9 mouse cellular contexts compared by ENCODE assay signal in the genomic region with DNA sequence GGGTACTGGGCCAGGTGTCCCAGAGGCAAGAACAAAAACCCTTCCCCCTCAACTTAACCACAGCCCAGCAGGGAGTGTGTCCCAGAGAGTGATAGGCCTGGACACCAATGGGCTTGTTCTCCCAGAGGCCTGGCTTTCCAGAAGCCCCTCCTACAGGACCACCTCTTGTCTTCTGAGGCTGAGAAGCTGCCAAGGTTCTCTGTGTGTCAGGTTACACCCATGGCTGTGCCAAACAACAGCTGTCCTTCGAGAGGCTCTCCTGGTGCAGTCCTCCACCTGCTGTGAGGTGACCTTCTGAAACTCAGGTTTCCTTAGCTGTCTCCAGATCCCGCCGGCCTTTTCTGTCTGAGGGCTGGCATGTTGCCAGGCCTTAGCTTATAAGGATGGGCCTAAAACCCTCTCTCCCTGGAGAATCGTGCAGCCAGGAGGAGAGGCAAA. TPM values are rescaled to one million over a fixed set of nuclear protein-coding genes. Genes with fewer than 3 reads are reported as not detected.
DNase-seq lines count a peak whose midpoint lies in the region; ATAC-seq and TF ChIP-seq lines count a peak whose summit lies in the region.
"Had no signal": no experiment of that assay in that cellular context is flagged by ENCODE, and none has a peak within 500 bp of the region (broad histone marks: within the 10 kb centered on the region; RNA-seq: fewer than 3 reads in every experiment).

No protein-coding gene starts in this region.

- no peaks in the 10 kb centered on the region for H3K36me3 ChIP-seq in embryonic facial prominence, embryonic 12.5 days
- no peaks in the 10 kb centered on the region for H3K36me3 ChIP-seq in hindbrain, embryonic 15.5 days
- no peaks in the 10 kb centered on the region for H3K36me3 ChIP-seq in lung, embryonic 15.5 days
- no peaks in the 10 kb centered on the region for H3K36me3 ChIP-seq in liver, postnatal 0 days (replicated peaks; ENCODE audit: insufficient read depth, low read length)
- H3K36me3 ChIP-seq: liver, embryonic 13.5 days had no signal

- no peak overlapping the region for H3K4me3 ChIP-seq in embryonic facial prominence, embryonic 12.5 days
- no peak overlapping the region for H3K4me3 ChIP-seq in hindbrain, embryonic 15.5 days
- H3K4me3 ChIP-seq in lung, embryonic 15.5 days, result no peak overlapping the region
- H3K4me3 ChIP-seq in liver, postnatal 0 days (ENCODE audit: low read depth, low read length), result no peak overlapping the region
- H3K4me3 ChIP-seq: liver, embryonic 13.5 days had no signal

- H3K4me1 ChIP-seq in embryonic facial prominence, embryonic 12.5 days, result peaks cover 9% of the 10 kb centered on the region; the same call in 1 of the 2 replicates
- H3K4me1 ChIP-seq in hindbrain, embryonic 15.5 days (replicated peaks), result no peaks in the 10 kb centered on the region
- peaks cover 5% of the 10 kb centered on the region for H3K4me1 ChIP-seq in lung, embryonic 15.5 days
- no peaks in the 10 kb centered on the region for H3K4me1 ChIP-seq in liver, postnatal 0 days (ENCODE audit: insufficient read depth)
- H3K4me1 ChIP-seq: liver, embryonic 13.5 days had no signal

- TF ChIP-seq EP300 in liver, postnatal 0 days (IDR thresholded peaks at IDR 0.05; ENCODE audit: low read depth), result no peak

- ATAC-seq in embryonic facial prominence, embryonic 12.5 days (ENCODE audit: insufficient number of reproducible peaks, insufficient read depth, low FRiP score, low TSS enrichment), result peak; percentile 89
- ATAC-seq in hindbrain, embryonic 15.5 days (ENCODE audit: low FRiP score, low read depth), result peak; percentile 75
- peak; percentile 61 for ATAC-seq in lung, embryonic 15.5 days (ENCODE audit: borderline replicate concordance, extremely low read depth, low FRiP score, low TSS enrichment)
- no peak for ATAC-seq in liver, postnatal 0 days

- 4% methylated on average over 4 of the region's 4 CpGs for WGBS in embryonic facial prominence, embryonic 12.5 days
- 4% methylated on average over 4 of the region's 4 CpGs for WGBS in hindbrain, embryonic 15.5 days
- 3% methylated on average over 4 of the region's 4 CpGs for WGBS in lung, embryonic 15.5 days
- 21% methylated on average over 4 of the region's 4 CpGs for WGBS in liver, postnatal 0 days (ENCODE audit: insufficient replicate concordance)

- H3K4me2 ChIP-seq in embryonic facial prominence, embryonic 12.5 days (replicated peaks), result no peak overlapping the region
- no peak overlapping the region for H3K4me2 ChIP-seq in hindbrain, embryonic 15.5 days
- peak overlapping the region; percentile 35; the same call in 1 of the 2 replicates for H3K4me2 ChIP-seq in lung, embryonic 15.5 days
- no peak overlapping the region for H3K4me2 ChIP-seq in liver, postnatal 0 days (ENCODE audit: low read depth, low read length)
- H3K4me2 ChIP-seq: liver, embryonic 13.5 days had no signal

- no peak overlapping the region for H3K9ac ChIP-seq in embryonic facial prominence, embryonic 12.5 days
- H3K9ac ChIP-seq in hindbrain, embryonic 15.5 days, result no peak overlapping the region
- no peak overlapping the region for H3K9ac ChIP-seq in lung, embryonic 15.5 days
- no peak overlapping the region for H3K9ac ChIP-seq in liver, postnatal 0 days (replicated peaks)
- H3K9ac ChIP-seq: liver, embryonic 13.5 days had no signal

- TF ChIP-seq CTCF in liver, postnatal 0 days (IDR thresholded peaks at IDR 0.05; ENCODE audit: low read depth), result no peak

- H3K27me3 ChIP-seq in embryonic facial prominence, embryonic 12.5 days, result no peaks in the 10 kb centered on the region
- H3K27me3 ChIP-seq in hindbrain, embryonic 15.5 days, result no peaks in the 10 kb centered on the region
- H3K27me3 ChIP-seq in lung, embryonic 15.5 days, result no peaks in the 10 kb centered on the region
- no peaks in the 10 kb centered on the region for H3K27me3 ChIP-seq in liver, postnatal 0 days (ENCODE audit: insufficient read depth, low read length)
- H3K27me3 ChIP-seq: liver, embryonic 13.5 days had no signal

- H3K27ac ChIP-seq in embryonic facial prominence, embryonic 12.5 days, result no peak overlapping the region
- no peak overlapping the region for H3K27ac ChIP-seq in hindbrain, embryonic 15.5 days (replicated peaks)
- no peak overlapping the region for H3K27ac ChIP-seq in lung, embryonic 15.5 days
- no peak overlapping the region for H3K27ac ChIP-seq in liver, postnatal 0 days (ENCODE audit: low read depth)
- H3K27ac ChIP-seq: liver, embryonic 13.5 days had no signal

- no peaks in the 10 kb centered on the region for H3K9me3 ChIP-seq in embryonic facial prominence, embryonic 12.5 days
- no peaks in the 10 kb centered on the region for H3K9me3 ChIP-seq in hindbrain, embryonic 15.5 days
- no peaks in the 10 kb centered on the region for H3K9me3 ChIP-seq in lung, embryonic 15.5 days
- peaks cover 3% of the 10 kb centered on the region; the same call in 1 of the 2 replicates for H3K9me3 ChIP-seq in liver, postnatal 0 days (ENCODE audit: low read length)
- H3K9me3 ChIP-seq: liver, embryonic 13.5 days had no signal

- peak; percentile 19 for DNase-seq in right cerebral cortex, postnatal 4 days
- no peak for DNase-seq in right cerebral cortex, adult 18-20 months
- DNase-seq in retina, postnatal 7 days (ENCODE audit: low read depth, low spot score), result peak; percentile 14
- no peak for DNase-seq in right cerebral cortex, postnatal 25 days
- no peak for DNase-seq in liver, postnatal 0 days
- DNase-seq: liver, embryonic 13.5 days had no signal

RNA-seq across cellular contexts. Expression of a gene that starts 29.2 kb away (rescaled TPM):
- polyA plus RNA-seq in embryonic facial prominence, embryonic 12.5 days (2016; fragmentation: Nextera tagmentation; extraction: Ambion mirVana), result 35.7 and 39.5 TPM in 2 replicates
- polyA plus RNA-seq in hindbrain, embryonic 15.5 days (2015; fragmentation: Nextera tagmentation; extraction: Ambion mirVana), result 128 and 129 TPM in 2 replicates
- polyA plus RNA-seq in lung, embryonic 15.5 days (2015; fragmentation: Nextera tagmentation; extraction: Ambion mirVana), result 62.0 and 72.2 TPM in 2 replicates
- polyA plus RNA-seq in liver, postnatal 0 days (2015; fragmentation: Nextera tagmentation; extraction: Ambion mirVana), result 18.6 and 20.8 TPM in 2 replicates

Comparison
In these comparisons a context has a peak if more than half of its experiments do, and no peak if none do; other contexts are left out.
1. DNase-seq: peak in right cerebral cortex, postnatal 4 days (single experiment) and retina, postnatal 7 days (single experiment); none in right cerebral cortex, adult 18-20 months (single experiment), right cerebral cortex, postnatal 25 days (single experiment) and liver, postnatal 0 days (single experiment).